Mouse (Mus musculus) MN1 (cell line): Measurements from ENCODE around the gene Hes5.

ENCODE experiments used
- DNase-seq: peaks from one replicate; pipeline ENCODE4 v3.0.0-alpha.2; 2016; ENCODE audit warnings: low spot score

Gene Hes5

GRCm38 (mm10) chr4:154964581-154965235, 4.0 kb downstream of the Hes5 start:
- peak; percentile 53 for DNase-seq

- no peak for DNase-seq
These were observed 5.1 kb downstream of the Hes5 start for GRCm38 (mm10) chr4:154965856-154966255.

GRCm38 (mm10) chr4:154967173-154967572, 6.5 kb downstream of the Hes5 start:
- DNase-seq, result peak; percentile 71

- DNase-seq, result no peak
These were observed 11.8 kb downstream of the Hes5 start for GRCm38 (mm10) chr4:154972546-154972945.

- DNase-seq, result no peak
These were observed 13.5 kb downstream of the Hes5 start for GRCm38 (mm10) chr4:154974163-154974611.

GRCm38 (mm10) chr4:154980110-154980509, 19.4 kb downstream of the Hes5 start:
- DNase-seq, result peak; percentile 50

GRCm38 (mm10) chr4:154981076-154981475, 20.4 kb downstream of the Hes5 start:
- no peak for DNase-seq

- peak; percentile 73 for DNase-seq
These were observed 20.8 kb downstream of the Hes5 start for GRCm38 (mm10) chr4:154981530-154981929.

- peak; percentile 30 for DNase-seq
These were observed 21.8 kb downstream of the Hes5 start for GRCm38 (mm10) chr4:154982247-154983120.

GRCm38 (mm10) chr4:154983767-154984166, 23.0 kb downstream of the Hes5 start:
- no peak for DNase-seq

- DNase-seq, result no peak
These were observed 24.5 kb downstream of the Hes5 start for GRCm38 (mm10) chr4:154985151-154985777.

GRCm38 (mm10) chr4:154986096-154986495, 25.4 kb downstream of the Hes5 start:
- peak; percentile 92 for DNase-seq

- peak; percentile 32 for DNase-seq
These were observed 26.0 kb downstream of the Hes5 start for GRCm38 (mm10) chr4:154986750-154987149.

GRCm38 (mm10) chr4:154994876-154995275, 34.2 kb downstream of the Hes5 start:
- no peak for DNase-seq

GRCm38 (mm10) chr4:154996572-154997154, 35.9 kb downstream of the Hes5 start:
- DNase-seq, result peak; percentile 85

GRCm38 (mm10) chr4:154999379-154999778, 38.7 kb downstream of the Hes5 start:
- DNase-seq, result no peak

- no peak for DNase-seq
These were observed 44.6 kb downstream of the Hes5 start for GRCm38 (mm10) chr4:155005278-155005677.

GRCm38 (mm10) chr4:155006296-155006695, 45.6 kb downstream of the Hes5 start:
- DNase-seq, result no peak

- DNase-seq, result no peak
These were observed 46.9 kb downstream of the Hes5 start for GRCm38 (mm10) chr4:155007641-155008040.

GRCm38 (mm10) chr4:155008075-155008474, 47.4 kb downstream of the Hes5 start:
- DNase-seq, result no peak

GRCm38 (mm10) chr4:155009216-155009615, 48.5 kb downstream of the Hes5 start:
- no peak for DNase-seq

- peak; percentile 59 for DNase-seq
These were observed 50.1 kb downstream of the Hes5 start for GRCm38 (mm10) chr4:155010870-155011269.
